Comparison of ENCODE assay signal across 8 mouse cellular contexts in genomic region chr1:93512351-93512690, GRCm38 (mm10). TPM values are rescaled to one million over a fixed set of nuclear protein-coding genes. Genes with fewer than 3 reads are reported as not detected.
DNase-seq lines count a peak whose midpoint lies in the region; ATAC-seq and TF ChIP-seq lines count a peak whose summit lies in the region.

No protein-coding gene starts in this region.

- WGBS in neural tube, embryonic 11.5 days = 2% methylated on average over 15 of the region's 15 CpGs
- 1% methylated on average over 14 of the region's 15 CpGs for WGBS in limb, embryonic 15.5 days
- 2% methylated on average over 15 of the region's 15 CpGs for WGBS in small intestine, adult 2 months

- peak overlapping the region; percentile 77 for H3K9ac ChIP-seq in neural tube, embryonic 11.5 days (ENCODE audit: low read length)
- H3K9ac ChIP-seq in limb, embryonic 15.5 days = peak overlapping the region; percentile 65

- no peak for TF ChIP-seq POLR2A in small intestine, adult 2 months (IDR thresholded peaks at IDR 0.05; ENCODE audit: low read depth, low read length)

- H3K4me2 ChIP-seq in neural tube, embryonic 11.5 days (ENCODE audit: low read depth) = peak overlapping the region; percentile 86
- H3K4me2 ChIP-seq in limb, embryonic 15.5 days = peak overlapping the region; percentile 77

- no peak for TF ChIP-seq CTCF in small intestine, adult 2 months (IDR thresholded peaks at IDR 0.05; ENCODE audit: extremely low read depth, insufficient read length, insufficient replicate concordance, low read depth, low read length)

- peaks cover 5% of the 10 kb centered on the region; the same call in 1 of the 2 replicates for H3K4me1 ChIP-seq in neural tube, embryonic 11.5 days (ENCODE audit: control insufficient read depth, insufficient read depth, low read length)
- H3K4me1 ChIP-seq in limb, embryonic 15.5 days = peaks cover 22% of the 10 kb centered on the region
- H3K4me1 ChIP-seq in small intestine, adult 2 months (ENCODE audit: control insufficient read depth, insufficient read depth, insufficient read length, low read length) = peaks cover 11% of the 10 kb centered on the region; the same call in 1 of the 2 replicates

- peak overlapping the region; percentile 66 for H3K4me3 ChIP-seq in neural tube, embryonic 11.5 days (ENCODE audit: low read depth, low read length)
- peak overlapping the region; percentile 69 for H3K4me3 ChIP-seq in limb, embryonic 15.5 days
- peak overlapping the region; percentile 90 for H3K4me3 ChIP-seq in small intestine, adult 2 months (ENCODE audit: low read depth, low read length)

- H3K9me3 ChIP-seq in neural tube, embryonic 11.5 days (ENCODE audit: control insufficient read depth, low read length) = no peaks in the 10 kb centered on the region
- no peaks in the 10 kb centered on the region for H3K9me3 ChIP-seq in limb, embryonic 15.5 days

- no peak overlapping the region for H3K27ac ChIP-seq in neural tube, embryonic 11.5 days (ENCODE audit: low read depth, low read length)
- H3K27ac ChIP-seq in limb, embryonic 15.5 days = peak overlapping the region; percentile 83
- peak overlapping the region; percentile 31 for H3K27ac ChIP-seq in small intestine, adult 2 months (ENCODE audit: insufficient read depth, low read depth, low read length)

- peak; percentile 67 for ATAC-seq in neural tube, embryonic 11.5 days (ENCODE audit: insufficient read depth, low FRiP score, low TSS enrichment)
- ATAC-seq in limb, embryonic 15.5 days (ENCODE audit: insufficient number of reproducible peaks, low FRiP score, low TSS enrichment, low read depth) = peak; percentile 22

- H3K27me3 ChIP-seq in neural tube, embryonic 11.5 days (ENCODE audit: control insufficient read depth, insufficient read depth, low read length) = no peaks in the 10 kb centered on the region
- no peaks in the 10 kb centered on the region for H3K27me3 ChIP-seq in limb, embryonic 15.5 days
- no peaks in the 10 kb centered on the region for H3K27me3 ChIP-seq in small intestine, adult 2 months (ENCODE audit: control insufficient read depth, insufficient read depth, low read length)

- H3K36me3 ChIP-seq in neural tube, embryonic 11.5 days (ENCODE audit: control insufficient read depth, insufficient read depth, low read length) = no peaks in the 10 kb centered on the region
- H3K36me3 ChIP-seq in limb, embryonic 15.5 days = peaks cover 19% of the 10 kb centered on the region
- peaks cover 9% of the 10 kb centered on the region; the same call in 1 of the 2 replicates for H3K36me3 ChIP-seq in small intestine, adult 2 months (ENCODE audit: control insufficient read depth, insufficient read depth, low read length)

- no peak for DNase-seq in neural tube, embryonic 11.5 days (ENCODE audit: low spot score)
- DNase-seq in neural tube, embryonic 10.5 days (ENCODE audit: extremely low spot score, low spot score) = no peak
- peak; percentile 19 for DNase-seq in fibroblast of lung, adult 2 months (ENCODE audit: low read depth)
- DNase-seq in yolk sac, embryonic 10.5 days (ENCODE audit: low spot score) = no peak
- no peak for DNase-seq in frontal cortex, postnatal 36 days (ENCODE audit: low spot score in 2 of 2)
- DNase-seq in ovary, postnatal 36 days (ENCODE audit: low spot score) = no peak

RNA-seq across cellular contexts. Expression of gene Farp2, which starts 0.4 kb away (rescaled TPM):
- 6.0 TPM in 2 replicates for polyA plus RNA-seq in neural tube, embryonic 11.5 days (2014; fragmentation: Nextera tagmentation; extraction: Ambion mirVana)
- 7.9 and 8.7 TPM in 2 replicates for polyA plus RNA-seq in limb, embryonic 15.5 days (2015; fragmentation: Nextera tagmentation; extraction: Ambion mirVana)
- 4.7 and 13.6 TPM in 2 replicates for polyA plus RNA-seq in small intestine, adult 2 months (2012; rRNA removed)

RNA-seq across cellular contexts. Expression of gene Hdlbp, which starts 33.7 kb away (rescaled TPM):
- 95.7 and 98.2 TPM in 2 replicates for polyA plus RNA-seq in neural tube, embryonic 11.5 days (2014; fragmentation: Nextera tagmentation; extraction: Ambion mirVana)
- polyA plus RNA-seq in limb, embryonic 15.5 days (2015; fragmentation: Nextera tagmentation; extraction: Ambion mirVana) = 205 and 213 TPM in 2 replicates
- 29.9 and 54.9 TPM in 2 replicates for polyA plus RNA-seq in small intestine, adult 2 months (2012; rRNA removed)
